Mouse (Mus musculus): ENCODE measurements around the gene Anp32e.

The Anp32e gene

GRCm38 (mm10) chr3:95994975-95995801, 66.1 kb downstream of the Anp32e start:
- intact Hi-C loops (cut with DNase I), result no loop called here

GRCm38 (mm10) chr3:95995802-95996428, 66.9 kb downstream of the Anp32e start, which contains the start of gene Plekho1:
TSS of gene Plekho1 (minus strand) at chr3:95996001.
- intact Hi-C loops (cut with DNase I), result no loop called here

- intact Hi-C loops (cut with DNase I), result no loop called here
Observed at GRCm38 (mm10) chr3:95996451-95997073, 67.5 kb downstream of the Anp32e start.

All from adrenal gland (tissue).